Mouse (Mus musculus) embryonic facial prominence, embryonic 10.5 days (tissue): ENCODE results near the gene Gucy2g. TPM values are rescaled to one million over a fixed set of nuclear protein-coding genes. Genes with fewer than 3 reads are reported as not detected.

ENCODE experiments used
- DNase-seq: peaks from one replicate; pipeline ENCODE4 v3.0.0-alpha.2; 2017; ENCODE audit warnings: low spot score
- H3K27ac ChIP-seq: fragments of 300-500 bp; sonication (generic); replicated peaks from 2 replicates; pipeline ENCODE4 v1.5.1; 2016; ENCODE audit warnings: mild to moderate bottlenecking
- H3K27me3 ChIP-seq: fragments of 300-500 bp; sonication (generic); replicated peaks from 2 replicates; pipeline ENCODE4 v1.6.1; 2016; ENCODE audit warnings: low read depth, mild to moderate bottlenecking; ENCODE audit not compliant: poor library complexity, severe bottlenecking
- H3K36me3 ChIP-seq: fragments of 300-500 bp; sonication (generic); replicated peaks from 2 replicates; pipeline ENCODE4 v1.6.1; 2016; ENCODE audit warnings: mild to moderate bottlenecking, moderate library complexity
- H3K4me1 ChIP-seq: fragments of 300-500 bp; sonication (generic); 2 replicates; pipeline ENCODE4 v1.6.1; 2016
- H3K4me3 ChIP-seq: fragments of 300-500 bp; sonication (generic); 2 replicates; pipeline ENCODE4 v1.5.1; 2016; ENCODE audit warnings: mild to moderate bottlenecking, moderate library complexity
- H3K9me3 ChIP-seq: fragments of 300-500 bp; sonication (generic); 2 replicates; pipeline ENCODE4 v1.6.1; 2016; ENCODE audit warnings: mild to moderate bottlenecking
- WGBS: fragments of 180-500 bp; shearing (Covaris S2); methylation state at CpG from one replicate; pipeline ENCODE4 v1.1.7; 2016; 5-methylcytosine and 5-hydroxymethylcytosine counted together
- polyA plus RNA-seq: library from polyadenylated mRNA; unstranded; fragments of >200 nt; fragmentation: Nextera tagmentation; extraction: Ambion mirVana; gene quantifications from 2 replicates; pipeline ENCODE4 v1.2.1, GENCODE M21; 2016

The Gucy2g gene
- polyA plus RNA-seq, 1 experiment from 2014 or later: not detected

DNA sequence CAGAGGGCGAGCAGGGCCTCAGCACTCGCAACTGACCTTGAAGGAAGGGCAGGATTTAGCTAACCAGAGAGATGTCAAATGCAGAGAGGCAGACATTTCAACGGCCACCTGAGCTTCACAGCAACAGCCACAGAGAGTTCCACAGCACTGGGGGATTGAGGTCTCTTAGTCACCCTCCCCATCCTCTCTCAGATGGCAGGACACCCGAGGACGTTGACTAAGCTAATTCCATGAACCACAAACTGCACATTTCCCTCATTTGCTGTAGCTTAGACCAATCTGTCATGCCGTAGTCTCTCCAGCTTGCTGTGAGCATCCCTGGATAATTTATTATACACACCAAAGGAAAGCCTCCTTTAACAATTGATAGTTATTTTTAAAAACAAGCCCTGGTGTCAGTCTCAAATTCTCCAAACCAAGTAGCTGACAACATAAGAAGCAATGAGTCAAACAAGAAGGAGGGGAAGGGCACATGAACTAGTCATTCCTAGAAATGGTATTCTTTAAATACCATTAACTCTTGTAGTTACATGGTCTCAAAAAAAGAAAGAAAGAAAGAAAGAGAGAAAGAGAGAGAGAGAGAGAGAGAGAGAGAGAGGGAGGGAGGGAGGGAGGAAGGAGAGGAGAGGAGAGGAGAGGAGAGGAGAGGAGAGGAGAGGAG is 1.1 kb downstream of the Gucy2g start:
- Histone ChIP-seq H3K36me3 (no peaks in the 10 kb centered on the region), H3K4me1 (peaks cover 4% of the 10 kb centered on the region), H3K9me3 (no peaks in the 10 kb centered on the region), H3K27me3 (no peaks in the 10 kb centered on the region), H3K4me3 (no peak overlapping the region), H3K27ac (no peak overlapping the region)
- 78% methylated on average over 6 of the region's 6 CpGs for WGBS
- no peak for DNase-seq

DNA sequence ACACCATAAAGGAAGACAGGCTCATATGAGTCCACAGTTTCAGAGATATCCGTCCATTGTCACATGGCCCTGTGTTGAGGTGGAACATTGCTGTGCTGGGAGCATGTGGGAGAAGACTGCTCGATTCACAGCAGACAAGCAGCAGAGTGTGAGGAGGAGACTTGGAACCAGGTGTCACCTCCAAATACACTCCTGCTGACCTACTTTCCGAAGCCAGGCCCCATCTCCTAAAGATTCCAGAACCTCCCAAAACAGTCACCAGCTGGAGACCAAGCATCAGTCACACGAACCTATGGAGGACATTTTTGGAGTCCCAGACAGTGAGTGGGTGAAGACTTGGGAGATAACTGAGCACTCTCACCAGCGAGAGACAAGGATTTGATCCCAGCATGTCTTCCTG is 4.5 kb downstream of the Gucy2g start:
- Histone ChIP-seq H3K36me3 (no peaks in the 10 kb centered on the region), H3K27ac (no peak overlapping the region), H3K4me3 (no peak overlapping the region), H3K9me3 (no peaks in the 10 kb centered on the region), H3K27me3 (no peaks in the 10 kb centered on the region), H3K4me1 (peaks cover 4% of the 10 kb centered on the region; the same call in 1 of the 2 replicates)
- 82% methylated on average over 5 of the region's 5 CpGs for WGBS
- DNase-seq: no peak

GRCm38 (mm10) chr19:55236026-55236425 is 5.0 kb downstream of the Gucy2g start:
- DNase-seq: no peak
- Histone ChIP-seq H3K4me3 (no peak overlapping the region), H3K36me3 (no peaks in the 10 kb centered on the region), H3K9me3 (no peaks in the 10 kb centered on the region), H3K27ac (no peak overlapping the region), H3K27me3 (no peaks in the 10 kb centered on the region), H3K4me1 (peaks cover 4% of the 10 kb centered on the region; the same call in 1 of the 2 replicates)
- 51% methylated on average over 2 of the region's 2 CpGs for WGBS

- Histone ChIP-seq H3K27ac (no peak overlapping the region), H3K4me3 (no peak overlapping the region), H3K4me1 (peaks cover 4% of the 10 kb centered on the region; the same call in 1 of the 2 replicates), H3K36me3 (no peaks in the 10 kb centered on the region), H3K27me3 (no peaks in the 10 kb centered on the region), H3K9me3 (no peaks in the 10 kb centered on the region)
- no peak for DNase-seq
- 67% methylated on average over 8 of the region's 8 CpGs for WGBS
These were observed 8.9 kb downstream of the Gucy2g start for GRCm38 (mm10) chr19:55232136-55232535.

DNA sequence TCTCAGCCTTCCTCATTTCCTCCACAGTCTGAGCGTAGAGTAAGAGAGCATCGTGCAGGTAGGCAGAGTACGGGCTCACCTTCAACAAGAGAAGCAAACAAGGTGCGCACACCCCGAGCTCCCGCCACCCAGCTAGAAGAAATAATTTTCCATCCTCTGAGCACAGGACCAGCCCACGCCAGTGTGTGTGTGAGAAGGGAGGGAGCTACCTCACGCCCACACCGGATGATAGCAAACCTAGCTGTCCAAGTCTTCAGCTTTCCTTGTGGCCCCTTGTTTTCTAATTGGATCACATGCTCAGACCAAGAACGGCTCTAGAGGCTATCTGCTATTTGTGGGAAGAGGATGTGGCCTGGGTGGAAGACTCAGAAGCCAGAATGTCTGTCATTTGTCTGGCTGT is 10.0 kb downstream of the Gucy2g start:
- no peak for DNase-seq
- Histone ChIP-seq H3K4me3 (no peak overlapping the region), H3K36me3 (no peaks in the 10 kb centered on the region), H3K27me3 (no peaks in the 10 kb centered on the region), H3K4me1 (peaks cover 4% of the 10 kb centered on the region; the same call in 1 of the 2 replicates), H3K9me3 (no peaks in the 10 kb centered on the region), H3K27ac (no peak overlapping the region)
- 89% methylated on average over 10 of the region's 10 CpGs for WGBS

DNA sequence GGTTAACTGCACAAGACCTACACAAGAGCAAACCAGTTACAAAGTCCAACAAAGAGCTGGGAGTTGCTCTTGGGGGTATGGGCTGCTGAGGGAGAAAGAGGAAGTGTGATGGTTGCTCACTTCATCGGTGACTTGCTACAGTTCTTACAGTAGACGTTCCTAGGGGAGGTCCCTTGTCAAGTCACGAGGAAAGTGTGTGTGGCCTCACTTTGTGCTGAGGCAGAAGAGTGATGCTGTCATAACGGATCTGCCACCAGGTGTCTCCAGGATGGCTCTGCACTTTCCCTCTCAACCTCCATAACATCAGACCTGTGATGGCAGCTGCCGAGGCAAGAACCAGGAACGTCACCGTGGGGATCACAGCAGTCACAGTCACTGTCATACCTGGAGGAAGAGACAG is 13.9 kb downstream of the Gucy2g start:
- H3K27ac ChIP-seq: no peak overlapping the region
- 84% methylated on average over 7 of the region's 7 CpGs for WGBS
- DNase-seq: no peak
- H3K27me3 ChIP-seq: no peaks in the 10 kb centered on the region
- H3K4me1 ChIP-seq: peaks cover 7% of the 10 kb centered on the region; the same call in 1 of the 2 replicates
- no peak overlapping the region for H3K4me3 ChIP-seq
- no peaks in the 10 kb centered on the region for H3K9me3 ChIP-seq
- H3K36me3 ChIP-seq: no peaks in the 10 kb centered on the region

DNA sequence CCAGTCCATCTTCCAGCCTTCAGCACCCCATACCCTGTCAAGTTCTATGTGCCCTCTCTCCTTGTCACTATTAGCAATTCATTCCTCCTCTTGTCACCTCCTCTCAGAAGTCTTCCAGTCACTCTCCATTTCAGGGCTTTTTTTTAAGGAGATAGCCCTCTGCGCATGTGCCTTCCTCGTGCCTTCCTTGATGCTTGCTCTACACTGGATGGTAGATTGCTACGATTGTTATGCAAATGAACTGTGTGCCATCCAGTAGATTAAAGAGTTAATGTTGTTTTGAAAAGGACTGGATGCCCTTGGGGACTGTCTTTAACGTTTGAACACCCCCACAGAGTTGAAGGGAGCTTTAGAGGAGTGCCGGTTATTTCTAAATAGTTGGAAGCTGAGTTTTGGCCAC is 14.4 kb downstream of the Gucy2g start:
- Histone ChIP-seq H3K4me3 (no peak overlapping the region), H3K27ac (no peak overlapping the region), H3K36me3 (no peaks in the 10 kb centered on the region), H3K27me3 (no peaks in the 10 kb centered on the region), H3K9me3 (no peaks in the 10 kb centered on the region), H3K4me1 (0 out of 2 replicates have a peak, but pooled peaks cover 8% of the 10 kb centered on the region)
- WGBS: 74% methylated on average over 5 of the region's 5 CpGs
- no peak for DNase-seq

GRCm38 (mm10) chr19:55222268-55222667 is 18.8 kb downstream of the Gucy2g start:
- DNase-seq: no peak
- Histone ChIP-seq H3K36me3 (no peaks in the 10 kb centered on the region), H3K27me3 (peaks cover 10% of the 10 kb centered on the region), H3K4me1 (peaks cover 27% of the 10 kb centered on the region), H3K27ac (no peak overlapping the region), H3K4me3 (no peak overlapping the region), H3K9me3 (no peaks in the 10 kb centered on the region)
- 91% methylated on average over 9 of the region's 9 CpGs for WGBS

GRCm38 (mm10) chr19:55221208-55221607 is 19.8 kb downstream of the Gucy2g start:
- 83% methylated on average over 6 of the region's 6 CpGs for WGBS

GRCm38 (mm10) chr19:55219359-55219758 is 21.7 kb downstream of the Gucy2g start:
- no peak for DNase-seq
- Histone ChIP-seq H3K27me3 (peaks cover 10% of the 10 kb centered on the region), H3K4me1 (peaks cover 23% of the 10 kb centered on the region), H3K27ac (no peak overlapping the region), H3K9me3 (no peaks in the 10 kb centered on the region), H3K36me3 (no peaks in the 10 kb centered on the region), H3K4me3 (no peak overlapping the region)
- WGBS: 77% methylated on average over 8 of the region's 8 CpGs

More at GRCm38 (mm10) chr19:55221208-55221607, 19.8 kb downstream of the Gucy2g start:
- Histone ChIP-seq H3K27me3 (peaks cover 10% of the 10 kb centered on the region), H3K4me1 (peaks cover 27% of the 10 kb centered on the region), H3K36me3 (no peaks in the 10 kb centered on the region), H3K9me3 (no peaks in the 10 kb centered on the region), H3K27ac (no peak overlapping the region), H3K4me3 (no peak overlapping the region)
- DNase-seq: no peak

DNA sequence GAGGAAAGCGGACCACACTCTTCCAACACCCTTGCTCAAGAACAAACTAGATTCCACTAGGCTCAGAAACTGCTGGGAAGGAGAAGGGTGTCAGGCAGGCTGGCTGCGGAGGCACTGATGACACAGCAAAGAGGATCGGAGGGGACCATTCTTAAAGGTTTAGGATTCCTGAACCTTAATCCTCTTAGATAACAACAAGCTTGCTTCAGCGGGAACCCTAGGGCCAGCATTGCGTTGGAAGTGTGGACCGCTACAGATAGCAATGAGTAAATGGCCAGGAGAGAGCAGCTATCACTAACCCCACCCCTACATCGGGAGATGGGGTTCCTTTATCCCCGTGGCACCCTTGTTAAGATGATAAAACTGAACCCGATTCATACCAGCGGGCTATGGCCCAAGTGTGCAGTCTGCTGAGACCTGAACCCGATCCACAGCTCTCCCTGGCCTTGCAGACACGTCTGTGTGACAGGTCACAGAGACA is 22.3 kb downstream of the Gucy2g start:
- Histone ChIP-seq H3K9me3 (no peaks in the 10 kb centered on the region), H3K27me3 (peaks cover 10% of the 10 kb centered on the region), H3K36me3 (no peaks in the 10 kb centered on the region), H3K4me3 (peak overlapping the region; percentile 58), H3K4me1 (peaks cover 23% of the 10 kb centered on the region), H3K27ac (peak overlapping the region; percentile 67)
- no peak for DNase-seq
- 15% methylated on average over 12 of the region's 12 CpGs for WGBS

- DNase-seq: peak; percentile 88
- H3K36me3 ChIP-seq: no peaks in the 10 kb centered on the region
- H3K27me3 ChIP-seq: peaks cover 10% of the 10 kb centered on the region
- H3K9me3 ChIP-seq: no peaks in the 10 kb centered on the region
- H3K4me1 ChIP-seq: peaks cover 23% of the 10 kb centered on the region
- peak overlapping the region; percentile 58 for H3K4me3 ChIP-seq
- H3K27ac ChIP-seq: peak overlapping the region; percentile 67
- 3% methylated on average over 20 of the region's 20 CpGs for WGBS
These were observed 22.8 kb downstream of the Gucy2g start for GRCm38 (mm10) chr19:55218192-55218739.

- no peak overlapping the region for H3K4me3 ChIP-seq
- no peak for DNase-seq
- no peaks in the 10 kb centered on the region for H3K9me3 ChIP-seq
- no peak overlapping the region for H3K27ac ChIP-seq
- H3K27me3 ChIP-seq: peaks cover 10% of the 10 kb centered on the region
- WGBS: 84% methylated on average over 9 of the region's 9 CpGs
- peaks cover 23% of the 10 kb centered on the region for H3K4me1 ChIP-seq
- no peaks in the 10 kb centered on the region for H3K36me3 ChIP-seq
These were observed 23.7 kb downstream of the Gucy2g start for GRCm38 (mm10) chr19:55217365-55217764.
